ENCODE assay signal across 9 mouse cellular contexts in genomic region chr16:64748237-64748636, GRCm38 (mm10). TPM values are rescaled to one million over a fixed set of nuclear protein-coding genes. Genes with fewer than 3 reads are reported as not detected.
DNase-seq lines count a peak whose midpoint lies in the region; ATAC-seq lines count a peak whose summit lies in the region.
"Had no signal": no experiment of that assay in that cellular context is flagged by ENCODE, and none has a peak within 500 bp of the region (broad histone marks: within the 10 kb centered on the region; RNA-seq: fewer than 3 reads in every experiment).

No protein-coding gene starts in this region.

- ATAC-seq in kidney, embryonic 16.5 days (ENCODE audit: low FRiP score, low TSS enrichment): no peak
- ATAC-seq in granulocyte monocyte progenitor cell, adult 5-6 weeks (replicated peaks; ENCODE audit: poor library complexity, severe bottlenecking): peak; percentile 85
- ATAC-seq in midbrain, embryonic 14.5 days (ENCODE audit: low FRiP score, low TSS enrichment): no peak; the same call in 1 of the 2 replicates

- H3K27ac ChIP-seq in kidney, embryonic 16.5 days (ENCODE audit: low read length): no peak overlapping the region
- H3K27ac ChIP-seq in midbrain, embryonic 14.5 days (replicated peaks; ENCODE audit: low read depth, low read length): no peak overlapping the region
- H3K27ac ChIP-seq: neural tube, embryonic 13.5 days had no signal

- H3K4me3 ChIP-seq in kidney, embryonic 16.5 days (ENCODE audit: low read length): no peak overlapping the region
- no peak overlapping the region for H3K4me3 ChIP-seq in midbrain, embryonic 14.5 days (replicated peaks; ENCODE audit: low read depth, low read length)
- H3K4me3 ChIP-seq: neural tube, embryonic 13.5 days had no signal

- no peaks in the 10 kb centered on the region for H3K27me3 ChIP-seq in kidney, embryonic 16.5 days (ENCODE audit: insufficient read depth, low read length)
- H3K27me3 ChIP-seq in midbrain, embryonic 14.5 days (ENCODE audit: control insufficient read depth, insufficient read depth, low read length): no peaks in the 10 kb centered on the region
- H3K27me3 ChIP-seq: neural tube, embryonic 13.5 days had no signal

- H3K4me2 ChIP-seq in kidney, embryonic 16.5 days (replicated peaks; ENCODE audit: low read depth, low read length): no peak overlapping the region
- no peak overlapping the region for H3K4me2 ChIP-seq in midbrain, embryonic 14.5 days (ENCODE audit: low read length)
- H3K4me2 ChIP-seq: neural tube, embryonic 13.5 days had no signal

- WGBS in kidney, embryonic 16.5 days: 7% methylated on average over 10 of the region's 10 CpGs
- whole genome bisulfite sequencing in midbrain, embryonic 14.5 days: 9% methylated on average over 10 of the region's 10 CpGs

- H3K9me3 ChIP-seq in kidney, embryonic 16.5 days (ENCODE audit: low read length): no peaks in the 10 kb centered on the region
- peaks cover 4% of the 10 kb centered on the region; the same call in 1 of the 2 replicates for H3K9me3 ChIP-seq in midbrain, embryonic 14.5 days (ENCODE audit: control insufficient read depth, low read length)

- no peak overlapping the region for H3K9ac ChIP-seq in kidney, embryonic 16.5 days (replicated peaks; ENCODE audit: low read length)
- no peak overlapping the region for H3K9ac ChIP-seq in midbrain, embryonic 14.5 days (replicated peaks; ENCODE audit: low read length)
- H3K9ac ChIP-seq: neural tube, embryonic 13.5 days had no signal

- intact Hi-C loops in left cerebral cortex, postnatal 10 days (cut with DNase I): loop anchor here (5.0 to 10.0 kb wide), 3 partner anchors 876 to 1806 kb away; no protein-coding TSS in a partner anchor

- H3K36me3 ChIP-seq in kidney, embryonic 16.5 days (ENCODE audit: insufficient read depth, low read length): no peaks in the 10 kb centered on the region
- H3K36me3 ChIP-seq in midbrain, embryonic 14.5 days (ENCODE audit: control insufficient read depth, insufficient read depth, low read length): no peaks in the 10 kb centered on the region
- H3K36me3 ChIP-seq: neural tube, embryonic 13.5 days had no signal

- no peaks in the 10 kb centered on the region for H3K4me1 ChIP-seq in kidney, embryonic 16.5 days (ENCODE audit: insufficient read depth, low read length)
- no peaks in the 10 kb centered on the region for H3K4me1 ChIP-seq in midbrain, embryonic 14.5 days (ENCODE audit: control insufficient read depth, insufficient read depth, low read length)
- H3K4me1 ChIP-seq: neural tube, embryonic 13.5 days had no signal

- DNase-seq in kidney, adult 11 months: peak; percentile 26
- peak; percentile 48 to 59 for DNase-seq in adrenal gland, adult 18-20 months (ENCODE audit: low spot score in 2 of 2)
- peak; percentile 69 for DNase-seq in embryo, embryonic 11.5 days (ENCODE audit: low read depth, low spot score)
- DNase-seq in left cerebral cortex, postnatal 10 days (ENCODE audit: extremely low spot score in 1 of 2, low spot score in 2 of 2): peak; percentile 76
- DNase-seq in midbrain, embryonic 14.5 days: peak; percentile 93
- DNase-seq in telencephalon, adult 2 months (ENCODE audit: low read depth, low spot score): peak; percentile 34

RNA-seq across cellular contexts. Expression of gene 4930453N24Rik, which starts 22.7 kb away (rescaled TPM):
- polyA plus RNA-seq in kidney, embryonic 16.5 days (2015; fragmentation: Nextera tagmentation; extraction: Ambion mirVana): 20.4 and 21.3 TPM in 2 replicates
- 10 to 100 TPM; 31.5 to 37.1 TPM for total RNA-seq in adrenal gland, adult 18-20 months (2021)
- total RNA-seq in granulocyte monocyte progenitor cell, adult 5-6 weeks (2014; fragmentation: Nextera tagmentation): 26.0 and 32.7 TPM in 2 replicates
- 21.5 and 25.9 TPM in 2 replicates for total RNA-seq in granulocyte monocyte progenitor cell, adult 5-6 weeks (2017)
- 10 to 100 TPM; 18.6 to 20.3 TPM for total RNA-seq in left cerebral cortex, postnatal 10 days (2021)
- 24.6 and 27.9 TPM in 2 replicates for polyA plus RNA-seq in midbrain, embryonic 14.5 days (2014; fragmentation: Nextera tagmentation; extraction: Ambion mirVana)

Comparison
In these comparisons a context has a peak if more than half of its experiments do, and no peak if none do; other contexts are left out.
1. DNase-seq: peak in every context shown above with its lines; median percentile 93 in midbrain, embryonic 14.5 days; 76 in left cerebral cortex, postnatal 10 days; 69 in embryo, embryonic 11.5 days; 54 in adrenal gland, adult 18-20 months; 34 in telencephalon, adult 2 months; 26 in kidney, adult 11 months.